9 mouse cellular contexts compared by ENCODE assay signal in the genomic region with DNA sequence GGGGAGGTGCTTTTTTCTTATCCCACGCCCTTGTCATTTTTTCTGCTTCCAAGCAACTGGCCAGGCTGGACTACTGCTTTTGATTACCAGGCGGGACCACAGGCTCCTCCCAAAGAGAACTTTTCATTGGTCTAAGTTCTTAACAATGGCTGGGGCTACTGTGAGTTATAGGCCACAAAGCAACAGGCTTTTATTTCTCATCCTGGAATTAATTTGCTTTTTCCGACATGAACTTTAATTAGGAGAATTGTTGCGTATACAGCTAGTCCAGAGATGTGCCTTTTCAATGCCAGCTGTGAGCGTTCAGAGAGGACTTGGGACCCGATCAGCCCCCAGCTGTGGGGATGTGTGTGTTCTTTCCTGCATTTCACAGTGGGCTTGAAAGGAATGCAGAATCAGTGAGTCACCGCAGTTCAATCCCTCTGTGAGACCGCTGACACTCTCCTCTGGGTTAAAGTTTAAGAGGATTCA.
DNase-seq lines count a peak whose midpoint lies in the region; ATAC-seq and TF ChIP-seq lines count a peak whose summit lies in the region.
"Had no signal": no experiment of that assay in that cellular context is flagged by ENCODE, and none has a peak within 500 bp of the region (broad histone marks: within the 10 kb centered on the region; RNA-seq: fewer than 3 reads in every experiment).

No protein-coding gene starts in this region.

- no peak overlapping the region for H3K4me3 ChIP-seq in lung, postnatal 0 days (ENCODE audit: low read depth, low read length)
- H3K4me3 ChIP-seq in lung, adult 2 months (replicated peaks; ENCODE audit: extremely low read depth, low read depth, low read length) = no peak overlapping the region
- no peak overlapping the region for H3K4me3 ChIP-seq in embryonic facial prominence, embryonic 14.5 days (ENCODE audit: low read depth, low read length)
- no peak overlapping the region for H3K4me3 ChIP-seq in kidney, embryonic 16.5 days (ENCODE audit: low read length)
- H3K4me3 ChIP-seq in stomach, embryonic 16.5 days (replicated peaks; ENCODE audit: low read length) = no peak overlapping the region

- no peak for TF ChIP-seq EP300 in lung, postnatal 0 days (IDR thresholded peaks at IDR 0.05)

- no peaks in the 10 kb centered on the region for H3K9me3 ChIP-seq in lung, postnatal 0 days (ENCODE audit: low read length)
- no peaks in the 10 kb centered on the region for H3K9me3 ChIP-seq in embryonic facial prominence, embryonic 14.5 days (ENCODE audit: control insufficient read depth, low read length)
- H3K9me3 ChIP-seq in kidney, embryonic 16.5 days (ENCODE audit: low read length) = no peaks in the 10 kb centered on the region
- no peaks in the 10 kb centered on the region; the same call in 1 of the 2 replicates for H3K9me3 ChIP-seq in stomach, embryonic 16.5 days (replicated peaks; ENCODE audit: control insufficient read depth, low read length)

- peak; percentile 82 for DNase-seq in lung, postnatal 0 days (ENCODE audit: low spot score)
- DNase-seq in lung, adult 2 months = no peak
- peak; percentile 79 for DNase-seq in embryonic facial prominence, embryonic 14.5 days (ENCODE audit: low spot score)
- no peak for DNase-seq in cerebellum, adult 9-10 months
- no peak for DNase-seq in cerebellum, postnatal 10 days
- DNase-seq: cerebellum, postnatal 36 days had no signal

- H3K9ac ChIP-seq in lung, postnatal 0 days (replicated peaks; ENCODE audit: low read depth) = no peak overlapping the region
- no peak overlapping the region for H3K9ac ChIP-seq in embryonic facial prominence, embryonic 14.5 days (ENCODE audit: low read depth, low read length)
- H3K9ac ChIP-seq in kidney, embryonic 16.5 days (replicated peaks; ENCODE audit: low read length) = no peak overlapping the region
- H3K9ac ChIP-seq in stomach, embryonic 16.5 days (ENCODE audit: low read length) = no peak overlapping the region
- H3K9ac ChIP-seq: liver, embryonic 14.5 days had no signal

- H3K4me2 ChIP-seq in lung, postnatal 0 days (replicated peaks; ENCODE audit: low read depth, low read length) = no peak overlapping the region
- H3K4me2 ChIP-seq in embryonic facial prominence, embryonic 14.5 days (ENCODE audit: low read depth, low read length) = 0 out of 2 replicates have a peak overlapping the region, but pooled peaks have one; percentile 1
- 0 out of 2 replicates have a peak overlapping the region, but pooled peaks have one; percentile 3 for H3K4me2 ChIP-seq in kidney, embryonic 16.5 days (replicated peaks; ENCODE audit: low read depth, low read length)
- no peak overlapping the region for H3K4me2 ChIP-seq in stomach, embryonic 16.5 days (ENCODE audit: low read depth, low read length)

- peak; percentile 68 for ATAC-seq in lung, postnatal 0 days
- ATAC-seq in embryonic facial prominence, embryonic 14.5 days (ENCODE audit: low read depth) = peak; percentile 39; the same call in 1 of the 2 replicates
- ATAC-seq in kidney, embryonic 16.5 days (ENCODE audit: low FRiP score, low TSS enrichment) = peak; percentile 73; the same call in 1 of the 2 replicates
- no peak for ATAC-seq in stomach, embryonic 16.5 days (ENCODE audit: insufficient read depth, low FRiP score)

- H3K27ac ChIP-seq in lung, postnatal 0 days (ENCODE audit: low read length) = no peak overlapping the region
- peak overlapping the region; percentile 22 for H3K27ac ChIP-seq in embryonic facial prominence, embryonic 14.5 days (replicated peaks; ENCODE audit: low read depth, low read length)
- H3K27ac ChIP-seq in kidney, embryonic 16.5 days (ENCODE audit: low read length) = peak overlapping the region; percentile 81
- H3K27ac ChIP-seq in stomach, embryonic 16.5 days (ENCODE audit: low read length) = peak overlapping the region; percentile 55
- H3K27ac ChIP-seq: liver, embryonic 14.5 days had no signal

- no peaks in the 10 kb centered on the region for H3K27me3 ChIP-seq in lung, postnatal 0 days (replicated peaks; ENCODE audit: insufficient read depth, low read length)
- no peaks in the 10 kb centered on the region for H3K27me3 ChIP-seq in embryonic facial prominence, embryonic 14.5 days (replicated peaks; ENCODE audit: control insufficient read depth, insufficient read depth, low read length)
- H3K27me3 ChIP-seq in kidney, embryonic 16.5 days (ENCODE audit: insufficient read depth, low read length) = no peaks in the 10 kb centered on the region
- no peaks in the 10 kb centered on the region for H3K27me3 ChIP-seq in stomach, embryonic 16.5 days (ENCODE audit: control insufficient read depth, insufficient read depth, low read length)

- H3K4me1 ChIP-seq in lung, postnatal 0 days (ENCODE audit: insufficient read depth, low read depth, low read length) = peaks cover 6% of the 10 kb centered on the region; the same call in 1 of the 2 replicates
- peaks cover 13% of the 10 kb centered on the region for H3K4me1 ChIP-seq in lung, adult 2 months (ENCODE audit: control insufficient read depth, insufficient read depth, low read length)
- H3K4me1 ChIP-seq in embryonic facial prominence, embryonic 14.5 days (ENCODE audit: control insufficient read depth, insufficient read depth, low read length) = peaks cover 24% of the 10 kb centered on the region
- H3K4me1 ChIP-seq in kidney, embryonic 16.5 days (ENCODE audit: insufficient read depth, low read length) = peaks cover 20% of the 10 kb centered on the region
- H3K4me1 ChIP-seq in stomach, embryonic 16.5 days (ENCODE audit: control insufficient read depth, insufficient read depth, low read length) = peaks cover 14% of the 10 kb centered on the region

- TF ChIP-seq CTCF in lung, postnatal 0 days (IDR thresholded peaks at IDR 0.05) = no peak
- no peak for TF ChIP-seq CTCF in lung, adult 2 months (IDR thresholded peaks at IDR 0.05; ENCODE audit: insufficient read depth, low read length)

- H3K36me3 ChIP-seq in lung, postnatal 0 days (ENCODE audit: insufficient read depth, low read length) = no peaks in the 10 kb centered on the region
- no peaks in the 10 kb centered on the region for H3K36me3 ChIP-seq in embryonic facial prominence, embryonic 14.5 days (ENCODE audit: control insufficient read depth, insufficient read depth, low read length)
- H3K36me3 ChIP-seq in kidney, embryonic 16.5 days (ENCODE audit: insufficient read depth, low read length) = no peaks in the 10 kb centered on the region
- H3K36me3 ChIP-seq in stomach, embryonic 16.5 days (ENCODE audit: control insufficient read depth, insufficient read depth, low read length) = no peaks in the 10 kb centered on the region

- TF ChIP-seq POLR2A in lung, adult 2 months (IDR thresholded peaks at IDR 0.05; ENCODE audit: borderline replicate concordance, extremely low read depth, low read depth, low read length) = no peak

- 33% methylated on average over 8 of the region's 8 CpGs for WGBS in lung, postnatal 0 days
- WGBS in lung, adult 2 months = 51% methylated on average over 8 of the region's 8 CpGs
- WGBS in embryonic facial prominence, embryonic 14.5 days = 10% methylated on average over 8 of the region's 8 CpGs
- WGBS in kidney, embryonic 16.5 days = 24% methylated on average over 8 of the region's 8 CpGs
- WGBS in stomach, embryonic 16.5 days = 25% methylated on average over 8 of the region's 8 CpGs

Comparison
In these comparisons a context has a peak if more than half of its experiments do, and no peak if none do; other contexts are left out.
1. DNase-seq: peak in lung, postnatal 0 days (single experiment) and embryonic facial prominence, embryonic 14.5 days (single experiment); none in lung, adult 2 months (single experiment), cerebellum, adult 9-10 months (single experiment) and cerebellum, postnatal 10 days (0 of 2).
2. H3K4me2 ChIP-seq: peak in embryonic facial prominence, embryonic 14.5 days (single experiment) and kidney, embryonic 16.5 days (single experiment); none in lung, postnatal 0 days (single experiment) and stomach, embryonic 16.5 days (single experiment).